Mouse (Mus musculus): ENCODE measurements around the gene Serinc2. TPM values are rescaled to one million over a fixed set of nuclear protein-coding genes. Genes with fewer than 3 reads are reported as not detected.
"Not testable (repeated sequence)": the region's sequence is repeated elsewhere in the genome, so short reads cannot be mapped to it uniquely, and the experiment has no call there.

Gene Serinc2
- polyA plus RNA-seq, 1 experiment from 2014 or later, result 36.4 TPM

DNA sequence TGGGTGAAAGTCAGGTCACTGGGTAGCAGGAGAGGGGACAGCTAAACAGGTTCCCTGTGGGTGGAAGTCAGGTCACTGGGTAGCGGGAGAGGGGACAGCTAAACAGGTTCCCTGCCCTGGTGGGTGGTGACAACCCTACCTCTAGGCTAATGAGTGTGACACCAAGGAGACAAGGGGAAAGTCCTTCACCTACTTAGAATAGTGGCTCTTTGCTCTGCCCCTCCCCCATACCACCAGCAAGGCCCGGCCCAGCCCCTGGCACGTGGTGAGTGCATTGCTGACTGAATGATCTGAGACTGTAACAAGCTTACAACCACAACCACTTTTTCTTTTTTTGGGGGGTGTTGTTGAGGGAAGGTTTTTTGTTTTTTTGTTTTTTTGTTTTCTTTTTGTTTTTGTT lies 27.2 kb downstream of the Serinc2 start:
- no peak overlapping the region for H3K4me2 ChIP-seq (ENCODE audit: low read depth, low read length)
- H3K27ac ChIP-seq (ENCODE audit: low read depth, low read length), result no peak overlapping the region
- peaks cover 22% of the 10 kb centered on the region; the same call in 1 of the 2 replicates for H3K36me3 ChIP-seq (ENCODE audit: control insufficient read depth, insufficient read depth, low read length)
- no peak overlapping the region for H3K4me3 ChIP-seq (ENCODE audit: low read depth, low read length)
- ATAC-seq (ENCODE audit: low read depth), result no peak
- H3K4me1 ChIP-seq (ENCODE audit: control insufficient read depth, insufficient read depth, low read length), result no peaks in the 10 kb centered on the region
- no peaks in the 10 kb centered on the region for H3K27me3 ChIP-seq (ENCODE audit: control insufficient read depth, insufficient read depth, low read length)
- no peak overlapping the region for H3K9ac ChIP-seq (replicated peaks; ENCODE audit: low read depth, low read length)
- no peaks in the 10 kb centered on the region for H3K9me3 ChIP-seq (ENCODE audit: control insufficient read depth, low read length)
- WGBS, result 33% methylated on average over 3 of the region's 3 CpGs

DNA sequence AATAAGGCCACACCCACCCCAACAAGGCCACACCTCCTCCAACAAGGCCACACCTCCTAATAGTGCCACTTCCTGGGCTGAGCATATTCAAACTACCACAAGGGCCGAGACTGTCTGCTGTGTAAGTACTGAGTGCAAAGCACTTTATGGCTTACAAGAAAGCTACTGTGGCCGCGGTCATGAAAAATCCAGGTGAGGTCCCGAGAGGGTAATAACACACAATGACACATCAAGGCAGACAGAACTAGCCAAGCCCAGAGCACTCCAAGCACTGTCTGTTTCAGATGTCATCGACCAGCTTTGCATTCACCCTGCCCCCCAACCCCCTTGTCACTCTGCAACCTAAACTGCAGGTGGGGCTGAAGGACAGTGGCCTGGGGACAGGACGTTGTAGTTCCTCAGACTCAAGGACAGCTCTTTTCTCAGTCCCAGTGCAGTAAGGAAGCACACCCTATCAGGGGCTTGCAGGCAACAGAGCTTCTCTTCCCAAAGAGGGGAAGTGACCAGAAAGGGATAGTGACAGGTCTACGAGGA lies 27.8 kb downstream of the Serinc2 start:
- no peak overlapping the region for H3K4me3 ChIP-seq (ENCODE audit: low read depth, low read length)
- no peak overlapping the region for H3K9ac ChIP-seq (replicated peaks; ENCODE audit: low read depth, low read length)
- no peaks in the 10 kb centered on the region for H3K4me1 ChIP-seq (ENCODE audit: control insufficient read depth, insufficient read depth, low read length)
- no peak for ATAC-seq (ENCODE audit: low read depth)
- H3K27ac ChIP-seq (ENCODE audit: low read depth, low read length), result no peak overlapping the region
- 43% methylated on average over 7 of the region's 7 CpGs for WGBS
- H3K27me3 ChIP-seq (ENCODE audit: control insufficient read depth, insufficient read depth, low read length), result no peaks in the 10 kb centered on the region
- H3K4me2 ChIP-seq (ENCODE audit: low read depth, low read length), result no peak overlapping the region
- peaks cover 22% of the 10 kb centered on the region; the same call in 1 of the 2 replicates for H3K36me3 ChIP-seq (ENCODE audit: control insufficient read depth, insufficient read depth, low read length)
- H3K9me3 ChIP-seq (ENCODE audit: control insufficient read depth, low read length), result no peaks in the 10 kb centered on the region

DNA sequence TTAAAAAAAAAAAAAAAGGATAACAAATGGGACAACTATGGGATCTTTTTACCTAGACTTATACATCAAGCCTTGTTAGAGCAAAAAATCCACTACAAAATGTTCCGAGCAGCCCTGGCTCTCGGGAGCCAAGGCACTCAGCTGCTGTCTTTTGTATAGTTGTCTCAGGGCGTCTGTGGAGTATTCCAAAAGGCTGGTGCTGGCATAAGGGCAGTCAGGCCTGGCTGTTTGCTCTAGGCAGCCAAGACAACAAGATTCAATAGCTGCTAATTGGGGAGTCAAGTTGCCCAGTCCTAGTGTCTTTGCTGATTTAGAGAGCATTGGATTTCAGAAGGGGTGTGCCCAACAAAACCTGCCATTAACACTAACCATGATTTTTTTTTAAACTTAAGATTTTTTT lies 30.4 kb downstream of the Serinc2 start:
- no peak for ATAC-seq (ENCODE audit: low read depth)
- H3K27ac ChIP-seq (ENCODE audit: low read depth, low read length), result no peak overlapping the region
- H3K4me1 ChIP-seq (ENCODE audit: control insufficient read depth, insufficient read depth, low read length), result no peaks in the 10 kb centered on the region
- H3K9ac ChIP-seq (replicated peaks; ENCODE audit: low read depth, low read length), result no peak overlapping the region
- no peaks in the 10 kb centered on the region for H3K9me3 ChIP-seq (ENCODE audit: control insufficient read depth, low read length)
- no peak overlapping the region for H3K4me2 ChIP-seq (ENCODE audit: low read depth, low read length)
- 49% methylated on average over 3 of the region's 3 CpGs for WGBS
- H3K4me3 ChIP-seq (ENCODE audit: low read depth, low read length), result no peak overlapping the region
- H3K36me3 ChIP-seq (ENCODE audit: control insufficient read depth, insufficient read depth, low read length), result peaks cover 11% of the 10 kb centered on the region; the same call in 1 of the 2 replicates
- no peaks in the 10 kb centered on the region for H3K27me3 ChIP-seq (ENCODE audit: control insufficient read depth, insufficient read depth, low read length)

DNA sequence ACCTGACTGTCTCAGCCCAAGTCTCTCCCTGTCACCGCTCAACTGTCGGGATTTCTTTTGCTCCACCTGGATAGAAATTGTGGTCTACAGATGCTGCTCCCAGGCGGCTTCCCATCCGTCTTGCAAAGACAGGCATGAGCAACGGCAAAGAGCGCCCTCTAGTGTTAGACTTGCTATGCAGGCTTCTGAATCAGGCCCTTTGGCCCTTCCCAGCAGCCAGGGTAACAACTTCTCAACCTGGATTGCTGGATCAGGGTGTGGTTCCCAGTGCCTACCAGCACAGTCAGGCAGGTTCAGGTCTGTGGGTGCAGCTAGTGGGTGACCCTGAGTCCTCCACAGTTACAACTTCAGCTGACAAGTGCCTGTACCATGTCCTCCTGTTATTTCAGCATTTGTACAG lies 32.9 kb downstream of the Serinc2 start:
- no peaks in the 10 kb centered on the region for H3K4me1 ChIP-seq (ENCODE audit: control insufficient read depth, insufficient read depth, low read length)
- no peak overlapping the region for H3K9ac ChIP-seq (replicated peaks; ENCODE audit: low read depth, low read length)
- H3K36me3 ChIP-seq (ENCODE audit: control insufficient read depth, insufficient read depth, low read length), result no peaks in the 10 kb centered on the region
- H3K27ac ChIP-seq (ENCODE audit: low read depth, low read length), result no peak overlapping the region
- no peaks in the 10 kb centered on the region for H3K9me3 ChIP-seq (ENCODE audit: control insufficient read depth, low read length)
- no peak overlapping the region for H3K4me2 ChIP-seq (ENCODE audit: low read depth, low read length)
- no peak overlapping the region for H3K4me3 ChIP-seq (ENCODE audit: low read depth, low read length)
- 0% methylated on average over 6 of the region's 6 CpGs for WGBS
- ATAC-seq (ENCODE audit: low read depth), result no peak; the same call in 1 of the 2 replicates
- H3K27me3 ChIP-seq (ENCODE audit: control insufficient read depth, insufficient read depth, low read length), result no peaks in the 10 kb centered on the region

DNA sequence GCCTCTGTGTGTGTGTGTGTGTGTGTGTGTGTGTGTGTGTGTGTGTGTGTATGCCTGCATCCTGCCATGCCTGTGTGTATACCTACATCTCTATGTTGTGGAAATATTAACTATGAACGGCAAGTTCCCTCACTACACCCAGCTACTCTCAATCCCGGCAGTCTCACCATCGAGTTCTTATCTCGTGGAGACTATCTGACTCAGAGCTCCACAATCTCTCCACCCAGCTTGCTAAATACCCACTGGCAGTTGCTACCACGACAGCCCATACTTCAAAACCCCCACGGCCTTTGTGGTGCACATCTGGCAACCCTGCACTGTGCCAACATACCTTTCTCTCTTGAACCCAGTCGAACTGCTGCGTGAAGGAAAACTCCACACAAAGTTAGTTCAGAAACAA lies 34.3 kb downstream of the Serinc2 start:
- WGBS, result 85% methylated on average over 8 of the region's 8 CpGs
- Histone ChIP-seq H3K27me3 (ENCODE audit: control insufficient read depth, insufficient read depth, low read length) (no peaks in the 10 kb centered on the region), H3K4me2 (ENCODE audit: low read depth, low read length) (no peak overlapping the region), H3K36me3 (ENCODE audit: control insufficient read depth, insufficient read depth, low read length) (no peaks in the 10 kb centered on the region), H3K9me3 (ENCODE audit: control insufficient read depth, low read length) (no peaks in the 10 kb centered on the region), H3K4me1 (ENCODE audit: control insufficient read depth, insufficient read depth, low read length) (no peaks in the 10 kb centered on the region), H3K4me3 (ENCODE audit: low read depth, low read length) (no peak overlapping the region), H3K27ac (ENCODE audit: low read depth, low read length) (no peak overlapping the region), H3K9ac (replicated peaks; ENCODE audit: low read depth, low read length) (no peak overlapping the region)
- ATAC-seq (ENCODE audit: low read depth), result no peak

- not testable (repeated sequence) for H3K9me3 ChIP-seq (ENCODE audit: control insufficient read depth, low read length); H3K9ac ChIP-seq (replicated peaks; ENCODE audit: low read depth, low read length); H3K27ac ChIP-seq (ENCODE audit: low read depth, low read length); H3K4me2 ChIP-seq (ENCODE audit: low read depth, low read length); ATAC-seq (ENCODE audit: low read depth); H3K4me3 ChIP-seq (ENCODE audit: low read depth, low read length); H3K4me1 ChIP-seq (ENCODE audit: control insufficient read depth, insufficient read depth, low read length); H3K27me3 ChIP-seq (ENCODE audit: control insufficient read depth, insufficient read depth, low read length); H3K36me3 ChIP-seq (ENCODE audit: control insufficient read depth, insufficient read depth, low read length)
- WGBS, result 92% methylated on average over 1 of the region's 1 CpGs
These were observed 35.4 kb downstream of the Serinc2 start for GRCm38 (mm10) chr4:130243621-130244020.

DNA sequence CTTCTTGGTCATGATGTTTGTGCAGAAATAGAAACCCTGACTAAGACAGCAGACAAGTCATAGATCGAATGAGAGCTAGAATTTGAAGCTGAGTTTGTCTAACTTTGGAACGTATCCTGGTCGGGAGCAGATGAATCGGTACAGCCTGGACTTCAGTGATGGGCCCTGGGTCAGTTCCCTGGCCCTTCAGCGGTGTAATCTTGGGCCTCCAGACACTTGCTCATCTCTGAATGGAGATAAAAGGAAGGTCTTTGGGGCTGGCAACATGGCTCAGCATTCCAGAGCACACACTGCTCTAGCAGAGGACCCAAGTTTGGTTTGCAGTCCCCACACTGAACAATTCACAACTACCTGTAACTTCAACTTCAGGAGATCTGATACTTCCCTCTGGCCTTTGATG lies 36.0 kb downstream of the Serinc2 start:
- no peaks in the 10 kb centered on the region for H3K9me3 ChIP-seq (ENCODE audit: control insufficient read depth, low read length)
- H3K36me3 ChIP-seq (ENCODE audit: control insufficient read depth, insufficient read depth, low read length), result no peaks in the 10 kb centered on the region
- no peak overlapping the region for H3K4me2 ChIP-seq (ENCODE audit: low read depth, low read length)
- WGBS, result 87% methylated on average over 5 of the region's 5 CpGs
- H3K4me1 ChIP-seq (ENCODE audit: control insufficient read depth, insufficient read depth, low read length), result no peaks in the 10 kb centered on the region
- H3K9ac ChIP-seq (replicated peaks; ENCODE audit: low read depth, low read length), result no peak overlapping the region
- ATAC-seq (ENCODE audit: low read depth), result no peak
- no peak overlapping the region for H3K27ac ChIP-seq (ENCODE audit: low read depth, low read length)
- no peak overlapping the region for H3K4me3 ChIP-seq (ENCODE audit: low read depth, low read length)
- no peaks in the 10 kb centered on the region for H3K27me3 ChIP-seq (ENCODE audit: control insufficient read depth, insufficient read depth, low read length)

GRCm38 (mm10) chr4:130240695-130241094 lies 38.3 kb downstream of the Serinc2 start:
- Histone ChIP-seq H3K9ac (replicated peaks; ENCODE audit: low read depth, low read length) (no peak overlapping the region), H3K4me3 (ENCODE audit: low read depth, low read length) (no peak overlapping the region), H3K9me3 (ENCODE audit: control insufficient read depth, low read length) (no peaks in the 10 kb centered on the region), H3K4me2 (ENCODE audit: low read depth, low read length) (no peak overlapping the region), H3K36me3 (ENCODE audit: control insufficient read depth, insufficient read depth, low read length) (no peaks in the 10 kb centered on the region), H3K27ac (ENCODE audit: low read depth, low read length) (no peak overlapping the region), H3K27me3 (ENCODE audit: control insufficient read depth, insufficient read depth, low read length) (no peaks in the 10 kb centered on the region), H3K4me1 (ENCODE audit: control insufficient read depth, insufficient read depth, low read length) (no peaks in the 10 kb centered on the region)
- ATAC-seq (ENCODE audit: low read depth), result no peak
- WGBS, result 33% methylated on average over 5 of the region's 5 CpGs

GRCm38 (mm10) chr4:130237607-130238006 lies 41.4 kb downstream of the Serinc2 start:
- Histone ChIP-seq H3K27me3 (ENCODE audit: control insufficient read depth, insufficient read depth, low read length) (no peaks in the 10 kb centered on the region), H3K36me3 (ENCODE audit: control insufficient read depth, insufficient read depth, low read length) (no peaks in the 10 kb centered on the region), H3K4me3 (ENCODE audit: low read depth, low read length) (no peak overlapping the region), H3K4me1 (ENCODE audit: control insufficient read depth, insufficient read depth, low read length) (no peaks in the 10 kb centered on the region), H3K9ac (replicated peaks; ENCODE audit: low read depth, low read length) (no peak overlapping the region), H3K9me3 (ENCODE audit: control insufficient read depth, low read length) (no peaks in the 10 kb centered on the region), H3K4me2 (ENCODE audit: low read depth, low read length) (no peak overlapping the region), H3K27ac (ENCODE audit: low read depth, low read length) (no peak overlapping the region)
- no peak for ATAC-seq (ENCODE audit: low read depth)
- 54% methylated on average over 4 of the region's 4 CpGs for WGBS
